Mouse (Mus musculus): ENCODE results near the gene Vopp1. TPM values are rescaled to one million over a fixed set of nuclear protein-coding genes. Genes with fewer than 3 reads are reported as not detected.

Gene Vopp1
- polyA plus RNA-seq, 1 experiment = 18.4 TPM

GRCm38 (mm10) chr6:57784251-57784650, 40.7 kb downstream of the Vopp1 start:
- Histone ChIP-seq H3K36me3 (ENCODE audit: control insufficient read depth, insufficient read depth, low read length) (no peaks in the 10 kb centered on the region), H3K4me1 (replicated peaks; ENCODE audit: control insufficient read depth, insufficient read depth, low read length) (no peaks in the 10 kb centered on the region), H3K27ac (ENCODE audit: control insufficient read depth, insufficient read depth, low read length) (no peak overlapping the region), H3K4me3 (ENCODE audit: control insufficient read depth, insufficient read depth, low read length) (no peak overlapping the region), H3K27me3 (ENCODE audit: control insufficient read depth, insufficient read depth, low read length) (no peaks in the 10 kb centered on the region)
- no peak for DNase-seq
- no peak for TF ChIP-seq CTCF (IDR thresholded peaks at IDR 0.05; ENCODE audit: borderline replicate concordance, control insufficient read depth, extremely low read depth, insufficient read depth, low read length, poor library complexity)
- no peak for TF ChIP-seq POLR2A (IDR thresholded peaks at IDR 0.05; ENCODE audit: control insufficient read depth, extremely low read depth, insufficient read depth, low read length, poor library complexity)
- WGBS = 89% methylated on average over 1 of the region's 1 CpGs

- TF ChIP-seq POLR2A (IDR thresholded peaks at IDR 0.05; ENCODE audit: control insufficient read depth, extremely low read depth, insufficient read depth, low read length, poor library complexity) (no peak), CTCF (IDR thresholded peaks at IDR 0.05; ENCODE audit: borderline replicate concordance, control insufficient read depth, extremely low read depth, insufficient read depth, low read length, poor library complexity) (no peak)
- no peak for DNase-seq
- H3K27ac ChIP-seq (ENCODE audit: control insufficient read depth, insufficient read depth, low read length) = no peak overlapping the region
- 96% methylated on average over 1 of the region's 1 CpGs for WGBS
- no peaks in the 10 kb centered on the region for H3K4me1 ChIP-seq (replicated peaks; ENCODE audit: control insufficient read depth, insufficient read depth, low read length)
- H3K27me3 ChIP-seq (ENCODE audit: control insufficient read depth, insufficient read depth, low read length) = no peaks in the 10 kb centered on the region
- no peaks in the 10 kb centered on the region for H3K36me3 ChIP-seq (ENCODE audit: control insufficient read depth, insufficient read depth, low read length)
- H3K4me3 ChIP-seq (ENCODE audit: control insufficient read depth, insufficient read depth, low read length) = no peak overlapping the region
Measured at GRCm38 (mm10) chr6:57782658-57783057, 42.3 kb downstream of the Vopp1 start.

GRCm38 (mm10) chr6:57780359-57780758, 44.6 kb downstream of the Vopp1 start:
- H3K4me1 ChIP-seq (replicated peaks; ENCODE audit: control insufficient read depth, insufficient read depth, low read length) = no peaks in the 10 kb centered on the region
- no peak overlapping the region for H3K27ac ChIP-seq (ENCODE audit: control insufficient read depth, insufficient read depth, low read length)
- 97% methylated on average over 3 of the region's 3 CpGs for WGBS
- TF ChIP-seq POLR2A (IDR thresholded peaks at IDR 0.05; ENCODE audit: control insufficient read depth, extremely low read depth, insufficient read depth, low read length, poor library complexity) (no peak), CTCF (IDR thresholded peaks at IDR 0.05; ENCODE audit: borderline replicate concordance, control insufficient read depth, extremely low read depth, insufficient read depth, low read length, poor library complexity) (no peak)
- no peaks in the 10 kb centered on the region for H3K36me3 ChIP-seq (ENCODE audit: control insufficient read depth, insufficient read depth, low read length)
- H3K27me3 ChIP-seq (ENCODE audit: control insufficient read depth, insufficient read depth, low read length) = no peaks in the 10 kb centered on the region
- H3K4me3 ChIP-seq (ENCODE audit: control insufficient read depth, insufficient read depth, low read length) = no peak overlapping the region
- DNase-seq = no peak

GRCm38 (mm10) chr6:57773792-57774191, 51.2 kb downstream of the Vopp1 start:
- H3K4me1 ChIP-seq (replicated peaks; ENCODE audit: control insufficient read depth, insufficient read depth, low read length) = no peaks in the 10 kb centered on the region
- no peak for TF ChIP-seq CTCF (IDR thresholded peaks at IDR 0.05; ENCODE audit: borderline replicate concordance, control insufficient read depth, extremely low read depth, insufficient read depth, low read length, poor library complexity)
- TF ChIP-seq POLR2A (IDR thresholded peaks at IDR 0.05; ENCODE audit: control insufficient read depth, extremely low read depth, insufficient read depth, low read length, poor library complexity) = no peak
- H3K4me3 ChIP-seq (ENCODE audit: control insufficient read depth, insufficient read depth, low read length) = no peak overlapping the region
- no peaks in the 10 kb centered on the region for H3K36me3 ChIP-seq (ENCODE audit: control insufficient read depth, insufficient read depth, low read length)
- H3K27ac ChIP-seq (ENCODE audit: control insufficient read depth, insufficient read depth, low read length) = no peak overlapping the region
- WGBS = 98% methylated on average over 1 of the region's 1 CpGs
- no peaks in the 10 kb centered on the region for H3K27me3 ChIP-seq (ENCODE audit: control insufficient read depth, insufficient read depth, low read length)
- DNase-seq = no peak

GRCm38 (mm10) chr6:57770467-57771190, 54.3 kb downstream of the Vopp1 start:
- Histone ChIP-seq H3K27ac (ENCODE audit: control insufficient read depth, insufficient read depth, low read length) (no peak overlapping the region), H3K4me3 (ENCODE audit: control insufficient read depth, insufficient read depth, low read length) (no peak overlapping the region), H3K4me1 (replicated peaks; ENCODE audit: control insufficient read depth, insufficient read depth, low read length) (no peaks in the 10 kb centered on the region), H3K36me3 (ENCODE audit: control insufficient read depth, insufficient read depth, low read length) (no peaks in the 10 kb centered on the region), H3K27me3 (ENCODE audit: control insufficient read depth, insufficient read depth, low read length) (no peaks in the 10 kb centered on the region)
- 13% methylated on average over 1 of the region's 1 CpGs for WGBS
- DNase-seq = no peak
- no peak for TF ChIP-seq CTCF (IDR thresholded peaks at IDR 0.05; ENCODE audit: borderline replicate concordance, control insufficient read depth, extremely low read depth, insufficient read depth, low read length, poor library complexity)
- no peak for TF ChIP-seq POLR2A (IDR thresholded peaks at IDR 0.05; ENCODE audit: control insufficient read depth, extremely low read depth, insufficient read depth, low read length, poor library complexity)

GRCm38 (mm10) chr6:57768948-57769525, 55.9 kb downstream of the Vopp1 start:
- Histone ChIP-seq H3K4me1 (replicated peaks; ENCODE audit: control insufficient read depth, insufficient read depth, low read length) (no peaks in the 10 kb centered on the region), H3K27ac (ENCODE audit: control insufficient read depth, insufficient read depth, low read length) (no peak overlapping the region), H3K4me3 (ENCODE audit: control insufficient read depth, insufficient read depth, low read length) (no peak overlapping the region), H3K27me3 (ENCODE audit: control insufficient read depth, insufficient read depth, low read length) (no peaks in the 10 kb centered on the region), H3K36me3 (ENCODE audit: control insufficient read depth, insufficient read depth, low read length) (no peaks in the 10 kb centered on the region)
- TF ChIP-seq POLR2A (IDR thresholded peaks at IDR 0.05; ENCODE audit: control insufficient read depth, extremely low read depth, insufficient read depth, low read length, poor library complexity) (no peak), CTCF (IDR thresholded peaks at IDR 0.05; ENCODE audit: borderline replicate concordance, control insufficient read depth, extremely low read depth, insufficient read depth, low read length, poor library complexity) (no peak)
- WGBS = 78% methylated on average over 7 of the region's 7 CpGs
- no peak for DNase-seq

Measured in thymus, adult 2 months (tissue).